Mouse (Mus musculus) right cerebral cortex, postnatal 14 days (tissue): Measurements from ENCODE around the gene Ltbp3.
A peak's percentile ranks its signal among the peaks of the same experiment; 100 is the strongest.

Experiments
- DNase-seq: peaks from one replicate; pipeline ENCODE4 v3.0.0; 2022

Gene Ltbp3

GRCm38 (mm10) chr19:5756321-5756985 is 15.7 kb downstream of the Ltbp3 start:
- peak; percentile 74 for DNase-seq

DNA sequence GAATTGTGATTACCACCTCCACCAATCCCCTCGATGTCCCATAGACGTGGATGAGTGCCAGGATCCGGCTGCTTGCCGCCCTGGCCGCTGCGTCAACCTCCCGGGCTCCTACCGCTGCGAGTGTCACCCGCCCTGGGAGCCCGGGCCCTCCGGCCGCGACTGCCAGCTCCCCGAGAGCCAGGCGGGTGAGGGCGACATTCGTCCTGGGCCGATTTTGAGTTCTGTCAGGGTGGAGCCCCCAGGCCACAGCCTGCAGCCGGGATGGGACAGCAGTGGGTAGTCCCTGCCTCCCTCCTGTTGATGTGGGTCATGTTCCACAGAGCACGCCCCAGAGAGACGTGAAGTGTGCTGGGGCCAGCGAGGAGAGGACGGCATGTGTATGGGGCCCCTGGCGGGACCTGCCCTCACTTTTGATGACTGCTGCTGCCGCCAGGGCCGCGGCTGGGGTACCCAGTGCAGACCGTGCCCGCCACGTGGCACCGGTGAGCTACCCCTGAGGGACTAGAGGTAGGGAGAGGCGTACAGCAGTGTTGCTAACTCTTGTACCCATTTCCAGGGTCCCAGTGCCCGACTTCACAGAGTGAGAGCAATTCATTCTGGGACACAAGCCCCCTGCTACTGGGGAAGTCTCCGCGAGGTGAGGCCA is 16.4 kb downstream of the Ltbp3 start:
- DNase-seq: no peak

GRCm38 (mm10) chr19:5758878-5759403 is 18.2 kb downstream of the Ltbp3 start:
- no peak for DNase-seq

DNA sequence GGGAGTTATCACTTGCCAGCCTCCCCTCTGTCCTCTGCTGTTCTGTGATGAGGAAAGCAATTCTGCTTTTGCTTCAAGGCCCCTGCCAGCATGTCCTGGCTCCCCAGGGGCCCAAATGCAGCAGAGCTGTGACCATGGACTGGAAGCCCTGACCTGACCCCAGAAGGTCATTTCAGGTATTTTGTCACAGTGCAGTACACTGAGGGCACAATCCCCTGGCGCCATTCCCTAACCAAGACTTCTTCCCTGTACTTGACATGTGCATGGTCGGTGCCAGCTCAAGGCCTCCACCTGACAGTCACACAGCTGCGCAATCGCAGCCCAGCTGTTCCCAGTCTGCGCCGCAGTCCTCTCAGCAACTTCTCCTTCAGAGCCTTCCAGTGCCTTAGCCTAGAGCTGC is 22.5 kb downstream of the Ltbp3 start:
- no peak for DNase-seq

DNA sequence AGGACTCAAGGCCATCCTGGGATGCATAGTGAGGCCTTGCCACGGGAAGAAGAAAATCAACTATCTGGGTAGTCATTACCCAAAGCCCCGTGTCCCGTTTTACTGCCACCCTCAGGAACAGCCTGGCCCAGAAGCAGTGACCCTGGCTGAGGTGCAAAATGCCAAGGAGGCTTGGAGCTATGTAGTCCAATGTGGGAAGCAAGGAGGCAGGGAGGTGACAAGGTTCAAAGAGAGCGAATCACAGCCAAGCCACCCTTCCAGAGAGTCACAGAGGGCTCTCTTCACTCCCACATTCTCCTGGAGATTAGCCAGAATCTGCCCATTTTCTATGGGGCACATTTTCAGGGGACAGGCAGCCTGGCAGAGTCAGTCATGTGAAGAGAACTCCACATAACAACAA is 26.6 kb downstream of the Ltbp3 start:
- no peak for DNase-seq

DNA sequence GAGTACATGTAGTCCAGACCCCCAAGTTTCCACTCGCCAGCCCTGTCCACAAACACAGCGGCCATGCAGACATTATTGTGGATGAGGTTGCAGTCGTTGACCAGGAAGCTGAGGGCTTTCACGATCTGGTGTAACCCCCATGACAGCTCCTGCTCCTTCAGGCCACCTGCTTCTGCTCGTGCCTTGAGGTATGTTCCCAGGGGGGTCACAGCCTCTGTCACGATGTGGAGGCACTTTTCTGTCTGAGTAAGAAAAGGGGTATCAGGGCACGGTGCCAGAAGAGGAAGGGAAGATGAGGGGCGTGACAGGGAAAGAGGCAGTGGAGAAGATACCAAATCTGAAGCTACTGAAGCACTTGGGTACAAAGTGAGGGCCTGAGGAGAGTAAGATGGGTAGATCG is 29.6 kb downstream of the Ltbp3 start:
- no peak for DNase-seq

DNA sequence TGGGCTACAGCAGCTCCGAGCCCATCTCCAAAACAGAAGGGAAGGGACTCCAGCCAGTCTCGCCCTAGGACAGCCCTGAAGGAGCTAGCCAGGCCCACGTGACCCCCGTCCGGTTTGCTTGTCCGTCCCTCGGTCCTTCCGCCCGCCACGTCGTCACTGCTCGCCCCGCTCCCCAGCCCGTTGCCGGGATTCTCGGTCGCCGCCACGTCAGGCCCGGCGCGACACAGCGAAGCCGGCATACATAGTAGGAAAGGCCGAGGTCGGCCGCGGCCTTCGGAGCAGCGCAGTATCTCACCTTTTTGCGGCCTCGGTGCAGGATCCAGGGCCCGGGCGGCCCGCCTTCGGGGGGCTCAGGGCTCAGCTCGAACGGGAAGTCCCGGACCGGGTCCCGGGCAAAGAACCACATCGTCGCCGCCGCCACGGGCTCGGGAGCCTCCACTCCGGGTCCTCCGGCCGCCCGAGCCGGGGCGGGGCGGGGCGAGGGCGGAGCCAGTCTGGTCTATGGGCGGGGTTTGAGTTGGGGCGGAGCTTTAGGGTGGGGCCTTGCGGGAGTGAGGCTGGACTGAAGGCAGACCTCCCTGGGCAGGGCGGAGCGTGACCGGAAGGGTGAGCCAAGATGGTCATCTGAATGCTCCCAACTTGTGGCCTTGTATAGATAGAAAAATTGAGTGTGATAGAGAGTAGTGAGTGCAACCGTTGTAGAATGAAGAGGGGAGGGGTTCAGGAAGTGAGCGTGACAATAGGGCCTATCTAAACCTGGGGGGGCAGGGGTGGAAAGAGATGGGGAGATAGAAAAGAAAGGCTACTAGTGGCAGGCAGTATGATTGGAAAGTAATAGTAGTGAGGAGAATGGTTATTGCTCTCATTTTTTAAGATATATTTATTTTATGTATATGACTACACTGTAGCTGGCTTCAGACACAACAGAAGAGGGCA is 30.5 kb downstream of the Ltbp3 start, which contains the start of gene Scyl1:
Gene Scyl1, minus strand, starts transcription at position 495 of the 936 bp plus-strand sequence.
- DNase-seq: peak; percentile 89

DNA sequence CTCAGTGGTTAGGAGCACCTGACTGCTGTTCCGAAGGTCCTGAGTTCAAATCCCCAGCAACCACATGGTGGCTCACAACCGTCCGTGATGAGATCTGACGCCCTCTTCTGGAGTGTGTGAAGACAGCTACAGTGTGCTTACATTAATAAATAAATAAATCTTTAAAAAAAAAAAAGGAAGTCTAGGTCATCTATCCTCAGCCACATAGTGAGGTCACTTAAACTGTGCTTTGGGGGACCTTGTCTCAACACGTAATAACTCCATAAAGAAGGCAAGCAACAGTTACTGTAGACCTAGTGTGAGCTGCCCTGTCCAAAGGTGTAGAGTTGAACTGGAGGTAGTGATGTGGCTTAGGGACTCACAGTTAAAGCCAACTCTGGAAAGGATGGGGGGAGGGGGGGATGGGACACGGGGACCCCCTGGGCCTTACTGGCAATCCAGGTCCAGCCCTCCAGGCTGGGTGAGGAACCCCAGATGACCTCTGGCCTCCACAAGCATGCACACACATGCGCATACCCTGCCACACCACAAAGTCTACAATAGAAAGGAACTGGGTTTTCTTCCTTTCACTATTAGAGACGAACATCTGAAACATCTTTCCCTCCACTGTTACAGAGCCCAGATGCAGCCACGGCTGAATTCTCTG is 36.8 kb downstream of the Ltbp3 start:
- DNase-seq: no peak

DNA sequence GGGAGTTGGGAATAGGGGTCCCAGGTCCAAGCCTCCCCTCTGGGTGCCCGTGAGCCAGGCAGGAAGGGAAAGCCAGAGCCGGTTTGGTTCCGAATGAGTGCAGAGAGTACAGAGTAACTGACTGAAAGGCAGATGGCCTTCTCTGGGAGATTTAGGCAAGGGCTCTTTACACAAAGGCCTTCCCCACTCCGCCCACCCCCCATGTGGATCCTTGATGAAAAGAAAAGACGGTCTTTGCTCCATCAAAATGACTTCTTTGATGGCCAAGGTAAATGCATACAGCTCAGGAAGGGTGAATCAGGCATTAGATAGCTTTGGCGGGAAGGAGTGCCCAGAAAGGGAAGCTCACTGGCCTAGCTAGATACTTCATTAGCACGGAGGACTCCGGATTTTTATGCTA is 37.6 kb downstream of the Ltbp3 start:
- no peak for DNase-seq

- no peak for DNase-seq
These were observed 39.5 kb downstream of the Ltbp3 start for GRCm38 (mm10) chr19:5780203-5780602.

- DNase-seq: no peak
These were observed 40.8 kb downstream of the Ltbp3 start for GRCm38 (mm10) chr19:5781532-5781931.

DNA sequence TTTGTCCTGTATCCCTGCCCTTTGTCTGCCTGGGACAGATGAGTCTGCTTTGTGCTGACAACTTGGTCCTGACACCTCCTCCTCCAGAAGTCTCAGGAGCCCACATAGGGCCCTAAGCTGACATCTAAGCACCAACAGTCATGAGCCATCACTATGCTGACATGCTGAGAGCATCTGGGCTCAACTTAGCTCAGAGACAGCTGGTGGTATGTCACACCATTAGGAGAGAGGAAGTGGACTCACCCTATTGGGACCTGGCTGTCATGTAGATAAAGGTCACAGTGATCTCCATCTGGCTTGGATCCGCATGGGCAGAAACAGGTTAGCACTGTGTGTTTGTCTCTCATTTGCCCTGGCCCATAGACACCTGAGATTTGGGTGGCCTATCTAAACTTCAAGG is 41.4 kb downstream of the Ltbp3 start:
- no peak for DNase-seq

- DNase-seq: no peak
These were observed 44.4 kb downstream of the Ltbp3 start for GRCm38 (mm10) chr19:5784958-5785577.

- peak; percentile 81 for DNase-seq
These were observed 45.9 kb downstream of the Ltbp3 start for GRCm38 (mm10) chr19:5786441-5787114.

GRCm38 (mm10) chr19:5787128-5787635 is 46.5 kb downstream of the Ltbp3 start:
- DNase-seq: peak; percentile 81

DNA sequence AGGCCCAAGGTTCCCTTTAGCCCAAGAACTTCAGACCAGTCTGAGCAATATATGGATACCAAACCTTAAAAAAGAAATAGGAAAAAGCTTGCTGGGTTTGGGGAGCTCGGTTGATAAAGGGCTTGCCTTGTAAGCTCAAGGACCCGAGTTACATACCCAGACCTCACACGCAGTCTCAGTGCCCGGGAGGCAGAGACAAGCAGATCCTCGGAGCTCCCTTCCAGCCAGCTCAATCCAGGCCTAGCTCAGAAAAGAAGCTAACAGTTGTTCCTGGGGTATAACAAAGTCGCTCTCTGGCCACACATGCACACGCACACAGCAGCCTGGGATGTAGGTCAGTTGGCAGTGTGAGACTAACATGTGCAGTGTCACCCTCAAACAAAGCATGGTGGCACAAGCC is 47.2 kb downstream of the Ltbp3 start:
- DNase-seq: no peak

DNA sequence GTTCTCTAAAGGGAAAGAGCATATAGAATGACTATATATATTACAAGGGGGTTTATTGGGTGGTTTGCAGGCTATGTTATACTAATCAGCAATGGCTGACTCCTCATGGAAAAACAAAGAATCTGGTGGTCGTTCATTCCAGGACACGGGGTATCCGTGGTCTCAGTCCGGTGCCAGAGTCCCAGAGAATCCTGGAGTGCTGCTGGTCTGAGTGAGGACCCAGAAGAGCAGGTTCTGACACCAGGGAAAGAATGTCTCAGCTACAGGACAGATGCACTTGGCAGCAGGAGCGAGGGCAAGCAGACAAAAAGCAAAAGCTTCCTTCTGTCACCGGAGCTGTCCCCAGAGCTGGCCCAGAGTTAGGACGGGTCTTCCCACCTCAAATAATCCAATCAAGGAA is 47.9 kb downstream of the Ltbp3 start:
- no peak for DNase-seq

- no peak for DNase-seq
These were observed 48.4 kb downstream of the Ltbp3 start for GRCm38 (mm10) chr19:5789066-5789465.

DNA sequence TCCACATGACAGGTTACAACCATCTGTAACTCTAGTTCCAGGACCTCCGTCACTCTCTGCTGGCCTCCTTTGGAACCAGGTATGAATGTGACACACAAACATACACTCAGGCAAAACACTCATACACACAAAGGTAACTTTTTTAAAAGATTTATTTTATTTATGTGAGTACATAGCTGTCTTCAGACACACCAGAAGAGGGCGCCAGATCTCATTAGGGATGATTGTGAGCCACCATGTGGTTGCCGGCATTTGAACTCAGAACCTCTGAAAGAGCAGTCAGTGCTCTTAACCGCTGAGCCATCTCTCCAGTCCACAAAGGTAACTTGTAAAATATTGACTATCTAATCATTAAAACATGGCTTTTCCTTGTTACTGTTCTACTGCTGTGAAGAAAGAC is 50.6 kb downstream of the Ltbp3 start:
- no peak for DNase-seq

DNA sequence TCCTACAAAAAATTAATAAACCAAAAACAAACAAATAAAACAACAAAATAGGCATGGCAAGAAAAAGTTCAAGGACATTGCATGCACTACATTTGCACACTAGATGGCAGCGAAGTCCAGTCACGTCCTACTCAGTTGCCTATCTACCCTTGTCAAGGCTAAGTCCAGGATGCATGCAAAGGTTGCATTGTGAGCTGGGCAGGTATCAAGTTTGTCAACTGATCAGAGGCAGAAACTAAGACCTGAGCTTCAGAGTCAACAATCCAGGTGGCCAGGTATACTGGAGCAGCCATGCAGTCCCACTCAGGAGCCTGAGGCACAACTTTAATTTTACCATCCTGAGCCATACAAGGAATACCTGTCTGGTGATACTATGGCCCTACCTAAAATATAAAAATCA is 52.4 kb downstream of the Ltbp3 start:
- DNase-seq: no peak
